Mouse (Mus musculus) kidney, adult 2 months (tissue): ENCODE results near the gene Prim2.

Experiments used
- CTCF ChIP-seq: fragments of 200-500 bp; conservative IDR thresholded peaks from 2 replicates; pipeline ENCODE4 v1.5.1; 2011; ENCODE audit warnings: low read depth, mild to moderate bottlenecking, control low read depth, low read length, moderate library complexity, mixed read lengths; ENCODE audit not compliant: insufficient read depth, insufficient read length
- POLR2A ChIP-seq: fragments of 200-500 bp; IDR thresholded peaks from one replicate; pipeline ENCODE4 v1.6.1; 2011; ENCODE audit warnings: low read depth, low read length, control low read depth

GRCm38 (mm10) chr1:33680890-33681289, 11.3 kb upstream of the Prim2 start:
- TF ChIP-seq CTCF = no peak
- TF ChIP-seq POLR2A = no peak
